Mouse (Mus musculus): ENCODE data around the gene Ppard.

DNA sequence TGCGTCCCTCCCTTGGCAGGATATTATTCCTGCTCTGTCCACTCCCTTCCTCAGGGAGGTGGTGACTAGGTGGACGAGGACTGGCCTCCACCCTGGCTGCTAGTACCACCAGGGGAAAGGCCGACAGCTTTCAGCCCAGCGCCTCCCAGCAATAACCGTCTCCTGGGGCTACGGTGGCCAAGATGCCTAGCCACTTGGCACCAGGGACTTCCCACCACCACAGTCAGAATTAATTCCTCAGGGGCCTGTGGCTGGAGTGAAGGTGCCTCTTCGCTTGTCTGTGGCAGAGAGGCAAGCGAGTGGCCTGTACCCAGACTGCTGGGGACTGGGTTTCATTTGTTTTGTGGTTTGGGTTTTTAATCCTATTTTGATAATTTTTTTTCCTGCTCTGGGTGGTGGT, 27.1 kb upstream of the Ppard start:
- TF ChIP-seq EP300 (IDR thresholded peaks at IDR 0.05; ENCODE audit: low read depth) (no peak), CTCF (IDR thresholded peaks at IDR 0.05; ENCODE audit: low read depth) (no peak)
